Mouse (Mus musculus) lung, embryonic 15.5 days (tissue): ENCODE measurements around the gene Kdm2b. TPM values are rescaled to one million over a fixed set of nuclear protein-coding genes. Genes with fewer than 3 reads are reported as not detected.
A peak's percentile ranks its signal among the peaks of the same experiment; 100 is the strongest.

Experiments used
- ATAC-seq: fragments of 200-750 bp; cut with Nextera tagmentation; 2 replicates; pipeline ENCODE4 v1.8.0; 2017; ENCODE audit warnings: moderate number of reproducible peaks, borderline replicate concordance; ENCODE audit not compliant: low FRiP score, low TSS enrichment; ENCODE audit errors: extremely low read depth
- H3K27ac ChIP-seq: fragments of 300-500 bp; sonication (generic); 2 replicates; pipeline ENCODE4 v1.5.1; 2015; ENCODE audit warnings: moderate library complexity, mild to moderate bottlenecking, inconsistent platforms
- H3K27me3 ChIP-seq: fragments of 300-500 bp; sonication (generic); 2 replicates; pipeline ENCODE4 v1.6.1; 2015; ENCODE audit warnings: inconsistent platforms
- H3K36me3 ChIP-seq: fragments of 300-500 bp; sonication (generic); 2 replicates; pipeline ENCODE4 v1.6.1; 2015; ENCODE audit warnings: inconsistent platforms
- H3K4me1 ChIP-seq: fragments of 300-500 bp; sonication (generic); 2 replicates; pipeline ENCODE4 v1.6.1; 2015; ENCODE audit warnings: inconsistent platforms
- H3K4me2 ChIP-seq: fragments of 300-500 bp; sonication (generic); 2 replicates; pipeline ENCODE4 v1.6.1; 2015; ENCODE audit warnings: inconsistent platforms, mild to moderate bottlenecking, moderate library complexity
- H3K4me3 ChIP-seq: fragments of 300-500 bp; sonication (generic); 2 replicates; pipeline ENCODE4 v1.5.1; 2015; ENCODE audit warnings: mild to moderate bottlenecking, inconsistent platforms
- H3K9ac ChIP-seq: fragments of 300-500 bp; sonication (generic); 2 replicates; pipeline ENCODE4 v1.6.1; 2015; ENCODE audit warnings: inconsistent platforms
- H3K9me3 ChIP-seq: fragments of 300-500 bp; sonication (generic); 2 replicates; pipeline ENCODE4 v1.6.1; 2016; ENCODE audit warnings: inconsistent platforms
- WGBS: fragments of 180-500 bp; shearing (Covaris S2); methylation state at CpG from one replicate; pipeline ENCODE4 v1.1.7; 2015; 5-methylcytosine and 5-hydroxymethylcytosine counted together
- polyA plus RNA-seq: library from polyadenylated mRNA; unstranded; fragments of >200 nt; fragmentation: Nextera tagmentation; extraction: Ambion mirVana; gene quantifications from 2 replicates; pipeline ENCODE4 v1.2.1, GENCODE M21; 2015

The Kdm2b gene
- polyA plus RNA-seq, 1 experiment from 2014 or later: 38.1 TPM

- no peak for ATAC-seq
- 75% methylated on average over 9 of the region's 9 CpGs for WGBS
- no peak overlapping the region for H3K4me3 ChIP-seq
Measured at GRCm38 (mm10) chr5:122883237-122883636, 106.4 kb downstream of the Kdm2b start.

GRCm38 (mm10) chr5:122882256-122883050 lies 107.2 kb downstream of the Kdm2b start:
- H3K36me3 ChIP-seq: peaks cover 26% of the 10 kb centered on the region
- no peak for ATAC-seq
- H3K9ac ChIP-seq: no peak overlapping the region
- peaks cover 12% of the 10 kb centered on the region; the same call in 1 of the 2 replicates for H3K4me1 ChIP-seq
- H3K27me3 ChIP-seq: no peaks in the 10 kb centered on the region
- no peak overlapping the region for H3K4me3 ChIP-seq
- 88% methylated on average over 18 of the region's 18 CpGs for WGBS
- no peaks in the 10 kb centered on the region for H3K9me3 ChIP-seq
- no peak overlapping the region for H3K4me2 ChIP-seq
- no peak overlapping the region for H3K27ac ChIP-seq

More at GRCm38 (mm10) chr5:122883237-122883636, 106.4 kb downstream of the Kdm2b start:
- Histone ChIP-seq H3K4me2 (no peak overlapping the region), H3K36me3 (peaks cover 26% of the 10 kb centered on the region), H3K9ac (no peak overlapping the region; the same call in 1 of the 2 replicates), H3K4me1 (peaks cover 12% of the 10 kb centered on the region; the same call in 1 of the 2 replicates), H3K27me3 (no peaks in the 10 kb centered on the region), H3K27ac (no peak overlapping the region), H3K9me3 (no peaks in the 10 kb centered on the region)

GRCm38 (mm10) chr5:122881313-122881712 lies 108.3 kb downstream of the Kdm2b start:
- Histone ChIP-seq H3K9ac (no peak overlapping the region), H3K4me2 (no peak overlapping the region), H3K27ac (no peak overlapping the region), H3K4me1 (peaks cover 12% of the 10 kb centered on the region; the same call in 1 of the 2 replicates), H3K9me3 (no peaks in the 10 kb centered on the region), H3K36me3 (peaks cover 30% of the 10 kb centered on the region), H3K27me3 (no peaks in the 10 kb centered on the region), H3K4me3 (no peak overlapping the region)
- peak; percentile 20 for ATAC-seq
- whole genome bisulfite sequencing: 49% methylated on average over 5 of the region's 5 CpGs

- Histone ChIP-seq H3K4me1 (peaks cover 6% of the 10 kb centered on the region; the same call in 1 of the 2 replicates), H3K27me3 (no peaks in the 10 kb centered on the region), H3K27ac (no peak overlapping the region), H3K9me3 (no peaks in the 10 kb centered on the region), H3K4me2 (no peak overlapping the region), H3K4me3 (no peak overlapping the region), H3K9ac (no peak overlapping the region), H3K36me3 (peaks cover 33% of the 10 kb centered on the region)
- 92% methylated on average over 37 of the region's 37 CpGs for WGBS
- ATAC-seq: no peak
Measured at GRCm38 (mm10) chr5:122880241-122880980, 109.2 kb downstream of the Kdm2b start.

- Histone ChIP-seq H3K9ac (no peak overlapping the region), H3K4me2 (no peak overlapping the region), H3K9me3 (no peaks in the 10 kb centered on the region), H3K36me3 (peaks cover 46% of the 10 kb centered on the region), H3K27me3 (no peaks in the 10 kb centered on the region), H3K27ac (no peak overlapping the region), H3K4me1 (no peaks in the 10 kb centered on the region), H3K4me3 (no peak overlapping the region)
- 58% methylated on average over 3 of the region's 3 CpGs for WGBS
- no peak for ATAC-seq
Measured at GRCm38 (mm10) chr5:122876671-122877070, 113.0 kb downstream of the Kdm2b start.

- no peaks in the 10 kb centered on the region for H3K27me3 ChIP-seq
- H3K4me1 ChIP-seq: no peaks in the 10 kb centered on the region
- peaks cover 42% of the 10 kb centered on the region for H3K36me3 ChIP-seq
- no peak for ATAC-seq
- no peak overlapping the region for H3K27ac ChIP-seq
- no peak overlapping the region for H3K4me3 ChIP-seq
- no peaks in the 10 kb centered on the region for H3K9me3 ChIP-seq
- H3K4me2 ChIP-seq: no peak overlapping the region
- H3K9ac ChIP-seq: no peak overlapping the region
- WGBS: 88% methylated on average over 3 of the region's 3 CpGs
Measured at GRCm38 (mm10) chr5:122874359-122874758, 115.3 kb downstream of the Kdm2b start.

- no peak overlapping the region for H3K4me3 ChIP-seq
- H3K27me3 ChIP-seq: no peaks in the 10 kb centered on the region
- H3K4me2 ChIP-seq: no peak overlapping the region
- no peak overlapping the region for H3K27ac ChIP-seq
- H3K9me3 ChIP-seq: no peaks in the 10 kb centered on the region
- no peaks in the 10 kb centered on the region for H3K4me1 ChIP-seq
- peaks cover 47% of the 10 kb centered on the region for H3K36me3 ChIP-seq
- WGBS: 60% methylated on average over 2 of the region's 2 CpGs
- no peak overlapping the region for H3K9ac ChIP-seq
- ATAC-seq: no peak
Measured at GRCm38 (mm10) chr5:122873573-122873972, 116.0 kb downstream of the Kdm2b start.

GRCm38 (mm10) chr5:122872626-122873025 lies 117.0 kb downstream of the Kdm2b start:
- peaks cover 56% of the 10 kb centered on the region for H3K36me3 ChIP-seq
- no peak for ATAC-seq
- no peaks in the 10 kb centered on the region for H3K9me3 ChIP-seq
- H3K27me3 ChIP-seq: no peaks in the 10 kb centered on the region
- H3K9ac ChIP-seq: no peak overlapping the region
- H3K27ac ChIP-seq: no peak overlapping the region
- WGBS: 77% methylated on average over 3 of the region's 3 CpGs
- H3K4me3 ChIP-seq: no peak overlapping the region
- no peaks in the 10 kb centered on the region for H3K4me1 ChIP-seq
- H3K4me2 ChIP-seq: no peak overlapping the region

- Histone ChIP-seq H3K4me2 (no peak overlapping the region), H3K9me3 (no peaks in the 10 kb centered on the region), H3K27me3 (no peaks in the 10 kb centered on the region), H3K4me3 (no peak overlapping the region), H3K36me3 (peaks cover 52% of the 10 kb centered on the region), H3K4me1 (no peaks in the 10 kb centered on the region), H3K27ac (no peak overlapping the region), H3K9ac (no peak overlapping the region)
- 93% methylated on average over 2 of the region's 2 CpGs for WGBS
- ATAC-seq: no peak
Measured at GRCm38 (mm10) chr5:122863053-122863452, 126.6 kb downstream of the Kdm2b start.

GRCm38 (mm10) chr5:122855858-122856257 lies 133.8 kb downstream of the Kdm2b start:
- Histone ChIP-seq H3K27ac (no peak overlapping the region), H3K9ac (no peak overlapping the region), H3K4me3 (no peak overlapping the region), H3K4me2 (no peak overlapping the region), H3K27me3 (no peaks in the 10 kb centered on the region), H3K36me3 (no peaks in the 10 kb centered on the region), H3K4me1 (peaks cover 8% of the 10 kb centered on the region), H3K9me3 (no peaks in the 10 kb centered on the region)
- ATAC-seq: no peak
- 70% methylated on average over 3 of the region's 3 CpGs for WGBS

GRCm38 (mm10) chr5:122852611-122853010 lies 137.0 kb downstream of the Kdm2b start:
- no peaks in the 10 kb centered on the region for H3K9me3 ChIP-seq

More at GRCm38 (mm10) chr5:122852611-122853010, 137.0 kb downstream of the Kdm2b start:
- no peak overlapping the region for H3K4me3 ChIP-seq
- no peaks in the 10 kb centered on the region for H3K27me3 ChIP-seq
- peaks cover 16% of the 10 kb centered on the region for H3K4me1 ChIP-seq
- 71% methylated on average over 2 of the region's 2 CpGs for WGBS
- H3K36me3 ChIP-seq: no peaks in the 10 kb centered on the region
- no peak overlapping the region for H3K4me2 ChIP-seq
- no peak overlapping the region for H3K27ac ChIP-seq
- no peak overlapping the region for H3K9ac ChIP-seq
- ATAC-seq: no peak
